Mouse (Mus musculus) intestine, postnatal 0 days (tissue): ENCODE data around the gene Wnk1. TPM values are rescaled to one million over a fixed set of nuclear protein-coding genes. Genes with fewer than 3 reads are reported as not detected.

Experiments
- ATAC-seq: fragments of 200-750 bp; cut with Nextera tagmentation; 2 replicates; pipeline ENCODE4 v1.8.0; 2017; ENCODE audit warnings: mild to moderate bottlenecking, moderate TSS enrichment, moderate library complexity
- H3K27ac ChIP-seq: fragments of 300-500 bp; sonication (generic); 2 replicates; pipeline ENCODE4 v1.5.1; 2014; ENCODE audit warnings: mild to moderate bottlenecking, low read depth, low read length, moderate library complexity
- H3K27me3 ChIP-seq: fragments of 300-500 bp; sonication (generic); replicated peaks from 2 replicates; pipeline ENCODE4 v1.6.1; 2014; ENCODE audit warnings: low read length, mixed read lengths; ENCODE audit not compliant: control insufficient read depth, insufficient read depth
- H3K36me3 ChIP-seq: fragments of 300-500 bp; sonication (generic); 2 replicates; pipeline ENCODE4 v1.6.1; 2014; ENCODE audit warnings: mild to moderate bottlenecking, moderate library complexity; ENCODE audit not compliant: control insufficient read depth, insufficient read depth
- H3K4me1 ChIP-seq: fragments of 300-500 bp; sonication (generic); replicated peaks from 2 replicates; pipeline ENCODE4 v1.6.1; 2014; ENCODE audit warnings: antibody characterized with exemption, low read length, mixed read lengths; ENCODE audit not compliant: control insufficient read depth, insufficient read depth
- H3K4me2 ChIP-seq: fragments of 300-500 bp; sonication (generic); replicated peaks from 2 replicates; pipeline ENCODE4 v1.6.1; 2014; ENCODE audit warnings: low read depth, mild to moderate bottlenecking, moderate library complexity
- H3K4me3 ChIP-seq: fragments of 300-500 bp; sonication (generic); 2 replicates; pipeline ENCODE4 v1.5.1; 2014; ENCODE audit warnings: low read depth, low read length
- H3K9ac ChIP-seq: fragments of 300-500 bp; sonication (generic); 2 replicates; pipeline ENCODE4 v1.6.1; 2014; ENCODE audit warnings: mild to moderate bottlenecking, low read depth, low read length
- H3K9me3 ChIP-seq: fragments of 300-500 bp; sonication (generic); 2 replicates; pipeline ENCODE4 v1.6.1; 2016; ENCODE audit warnings: mixed run types; ENCODE audit not compliant: control insufficient read depth
- CTCF ChIP-seq: sonication (generic); IDR thresholded peaks from 2 replicates; pipeline ENCODE4 v1.5.1; 2016; ENCODE audit warnings: low read depth, mild to moderate bottlenecking, control low read depth, antibody characterized with exemption, moderate library complexity
- WGBS: fragments of 180-500 bp; shearing (Covaris S2); extraction: QIAGEN DNeasy Blood & Tissue Kit; methylation state at CpG from one replicate; pipeline ENCODE4 v1.1.7; 2014; 5-methylcytosine and 5-hydroxymethylcytosine counted together
- polyA plus RNA-seq: library from polyadenylated mRNA; unstranded; fragments of >200 nt; fragmentation: Nextera tagmentation; extraction: Ambion mirVana; gene quantifications from 2 replicates; pipeline ENCODE4 v1.2.1, GENCODE M21; 2015

The Wnk1 gene
- polyA plus RNA-seq, 1 experiment from 2014 or later, result 36.9 TPM

DNA sequence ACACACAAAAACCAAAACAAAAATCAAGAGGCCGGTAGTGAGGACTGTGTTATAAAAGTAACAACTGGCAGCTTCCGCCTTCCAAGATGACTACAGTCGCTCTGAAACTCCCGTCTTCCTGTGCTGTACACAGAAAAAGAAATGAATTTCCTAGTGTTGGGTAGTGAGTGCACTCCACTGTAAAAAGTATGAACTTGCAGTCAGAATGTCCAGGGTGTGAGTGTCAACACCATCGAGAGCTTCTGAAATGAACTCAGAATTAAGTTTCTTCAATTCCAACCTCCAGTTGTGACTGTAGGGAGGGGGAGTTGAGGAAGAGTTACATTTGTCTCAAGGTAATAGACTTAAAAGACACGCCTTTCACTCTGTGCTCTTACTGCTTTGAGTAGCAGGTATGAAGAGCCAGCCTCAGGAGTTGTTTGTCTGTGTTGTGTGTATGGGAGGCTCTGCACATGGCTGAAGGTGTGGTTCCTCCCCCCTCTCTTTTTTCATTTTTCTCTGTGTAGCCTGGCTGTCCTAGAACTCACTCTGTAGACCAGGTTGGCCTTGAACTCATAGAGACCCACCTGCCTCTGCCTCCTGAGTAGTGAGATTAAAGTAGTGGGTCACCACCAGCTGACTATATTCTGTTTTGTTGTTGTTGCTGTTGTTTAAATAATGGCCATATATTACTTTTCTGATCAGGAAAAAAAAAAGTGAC is 43.9 kb upstream of the Wnk1 start:
- Histone ChIP-seq H3K27ac (no peak overlapping the region), H3K9me3 (no peaks in the 10 kb centered on the region), H3K27me3 (no peaks in the 10 kb centered on the region), H3K4me2 (no peak overlapping the region), H3K4me1 (no peaks in the 10 kb centered on the region), H3K36me3 (no peaks in the 10 kb centered on the region), H3K4me3 (no peak overlapping the region), H3K9ac (no peak overlapping the region)
- no peak for ATAC-seq
- 89% methylated on average over 6 of the region's 6 CpGs for WGBS
- no peak for TF ChIP-seq CTCF

DNA sequence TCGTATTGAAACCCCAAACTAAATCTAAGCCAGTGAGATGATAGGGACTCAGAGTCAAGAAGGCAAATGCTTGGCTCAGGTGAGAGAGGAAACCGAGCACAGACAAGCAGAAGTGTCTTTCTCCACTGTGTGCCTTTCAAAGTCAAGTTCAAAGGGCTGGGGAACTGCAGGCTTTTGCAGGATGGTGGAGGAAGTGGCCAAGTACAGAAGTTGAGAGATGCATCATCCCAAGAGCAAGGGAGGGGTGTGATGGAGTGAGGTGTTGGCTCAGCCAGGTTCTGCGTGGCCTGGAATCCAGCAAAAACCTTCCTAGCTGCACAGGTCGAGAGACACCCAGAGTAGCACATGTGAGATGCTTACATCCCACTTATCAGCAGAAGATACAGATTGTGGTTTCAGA is 43.0 kb upstream of the Wnk1 start:
- no peak overlapping the region for H3K4me3 ChIP-seq
- no peak overlapping the region for H3K9ac ChIP-seq
- H3K9me3 ChIP-seq, result no peaks in the 10 kb centered on the region
- no peak overlapping the region for H3K27ac ChIP-seq
- WGBS, result 78% methylated on average over 4 of the region's 4 CpGs
- no peaks in the 10 kb centered on the region for H3K36me3 ChIP-seq
- ATAC-seq, result no peak
- no peak for TF ChIP-seq CTCF
- H3K27me3 ChIP-seq, result no peaks in the 10 kb centered on the region
- H3K4me2 ChIP-seq, result no peak overlapping the region
- no peaks in the 10 kb centered on the region for H3K4me1 ChIP-seq

DNA sequence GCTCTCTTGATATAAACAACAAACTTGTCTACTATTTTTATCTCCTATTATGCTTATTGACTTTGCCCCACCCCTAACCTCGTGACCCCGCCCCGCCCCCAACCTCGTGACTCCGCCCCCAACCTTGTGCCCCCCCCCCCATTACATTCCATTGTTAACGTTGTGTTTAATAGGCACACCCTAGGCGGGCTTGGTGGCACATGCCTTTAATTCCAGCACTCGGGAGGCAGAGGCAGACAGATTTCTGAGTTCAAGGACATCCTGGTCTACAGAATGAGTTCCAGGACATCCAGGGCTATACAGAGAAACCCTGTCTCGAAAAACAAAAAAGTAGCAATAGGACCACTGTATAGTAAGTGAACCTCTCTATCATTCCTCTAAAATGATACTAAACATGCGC is 41.1 kb upstream of the Wnk1 start:
- no peaks in the 10 kb centered on the region for H3K27me3 ChIP-seq
- H3K4me2 ChIP-seq, result no peak overlapping the region
- no peak overlapping the region for H3K4me3 ChIP-seq
- no peaks in the 10 kb centered on the region for H3K9me3 ChIP-seq
- ATAC-seq, result no peak
- WGBS, result 77% methylated on average over 10 of the region's 10 CpGs
- no peak for TF ChIP-seq CTCF
- no peaks in the 10 kb centered on the region for H3K36me3 ChIP-seq
- no peak overlapping the region for H3K9ac ChIP-seq
- H3K27ac ChIP-seq, result no peak overlapping the region
- H3K4me1 ChIP-seq, result no peaks in the 10 kb centered on the region

DNA sequence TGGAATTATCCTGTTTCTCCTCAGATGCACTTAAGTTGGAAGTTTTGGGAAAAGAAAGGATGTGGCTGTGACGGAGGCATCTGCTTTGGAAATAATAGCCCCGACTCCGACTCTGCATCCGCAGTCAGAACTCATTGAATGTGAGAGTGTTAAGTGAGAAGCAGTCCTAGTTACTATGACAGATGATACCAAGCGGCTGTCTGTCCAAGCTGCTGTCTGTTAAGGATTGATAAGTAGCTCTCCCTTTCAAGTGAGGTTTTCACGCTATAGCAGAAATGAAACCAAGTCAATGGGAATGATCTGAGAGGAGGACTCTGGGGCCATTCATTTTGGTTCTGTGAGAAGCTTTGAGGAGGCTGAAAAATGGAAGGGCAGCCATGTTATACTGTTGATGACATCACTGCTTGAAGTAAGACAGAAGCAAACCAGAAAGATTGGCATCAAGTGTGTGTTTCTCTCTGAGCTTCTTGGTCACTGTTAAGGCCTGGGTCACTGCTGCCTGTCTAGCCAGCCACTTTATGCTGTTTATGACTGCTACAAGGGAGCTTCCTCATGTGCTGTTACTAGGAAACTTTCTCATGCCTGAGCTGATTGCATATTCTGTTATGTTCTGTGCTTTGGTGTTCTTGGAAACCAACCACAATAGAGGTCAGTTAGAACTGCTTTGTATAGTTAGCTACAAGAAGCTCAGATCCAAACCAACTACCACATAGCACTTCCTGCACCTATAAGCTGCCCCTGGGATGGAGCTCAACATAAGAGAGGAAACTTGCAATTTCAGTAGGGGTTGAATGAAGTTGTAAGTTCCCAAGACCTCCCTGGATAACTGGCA is 38.4 kb upstream of the Wnk1 start:
- H3K9me3 ChIP-seq, result no peaks in the 10 kb centered on the region
- no peak for TF ChIP-seq CTCF
- no peaks in the 10 kb centered on the region for H3K36me3 ChIP-seq
- H3K4me1 ChIP-seq, result no peaks in the 10 kb centered on the region
- no peak overlapping the region for H3K9ac ChIP-seq
- H3K4me2 ChIP-seq, result no peak overlapping the region
- H3K27me3 ChIP-seq, result no peaks in the 10 kb centered on the region
- ATAC-seq, result no peak
- 85% methylated on average over 6 of the region's 6 CpGs for WGBS
- no peak overlapping the region for H3K4me3 ChIP-seq
- no peak overlapping the region for H3K27ac ChIP-seq

DNA sequence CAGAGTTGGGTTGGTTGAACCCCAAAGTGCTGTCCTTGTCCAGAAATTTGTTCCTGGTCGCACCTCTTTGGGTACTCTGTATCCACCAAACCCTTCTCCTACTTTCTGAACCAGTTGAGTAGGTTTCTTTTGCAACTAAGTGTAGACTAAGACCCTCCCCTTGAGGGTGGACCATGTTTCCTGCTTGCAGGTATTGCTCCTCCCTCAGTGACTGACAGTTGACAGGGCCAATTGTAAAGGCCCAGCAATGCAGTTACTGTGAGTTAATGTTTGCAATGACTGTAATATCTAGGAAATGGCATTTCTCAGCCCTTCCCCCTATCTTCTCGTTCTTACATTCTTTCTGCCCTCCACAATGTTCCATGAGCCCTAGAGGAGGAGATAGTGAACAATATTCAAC is 34.2 kb upstream of the Wnk1 start:
- H3K4me1 ChIP-seq, result no peaks in the 10 kb centered on the region
- H3K9me3 ChIP-seq, result no peaks in the 10 kb centered on the region
- 71% methylated on average over 2 of the region's 2 CpGs for WGBS
- no peaks in the 10 kb centered on the region for H3K27me3 ChIP-seq
- H3K27ac ChIP-seq, result no peak overlapping the region
- no peak for TF ChIP-seq CTCF
- H3K9ac ChIP-seq, result no peak overlapping the region
- no peak overlapping the region for H3K4me2 ChIP-seq
- no peaks in the 10 kb centered on the region for H3K36me3 ChIP-seq
- no peak for ATAC-seq
- no peak overlapping the region for H3K4me3 ChIP-seq

DNA sequence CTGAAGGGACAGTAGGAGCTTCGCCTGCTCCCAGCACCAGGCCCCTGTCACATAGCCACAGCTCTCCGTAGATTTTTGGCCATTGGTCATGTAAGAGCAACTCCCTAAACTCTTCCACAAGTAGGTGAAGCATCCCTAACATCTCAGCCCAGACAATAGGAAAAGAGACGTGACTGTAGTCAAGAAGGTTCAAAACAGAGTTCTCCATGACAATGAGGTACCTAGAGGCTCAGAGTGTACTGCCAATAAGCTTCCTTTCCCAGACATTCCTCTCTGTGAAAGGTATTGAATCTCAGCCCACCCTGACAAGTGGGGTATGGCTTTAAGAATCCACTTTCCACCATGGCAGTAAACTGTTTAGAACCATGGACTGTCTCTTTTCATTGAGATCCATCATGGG is 31.1 kb upstream of the Wnk1 start:
- 92% methylated on average over 3 of the region's 3 CpGs for WGBS
- H3K9ac ChIP-seq, result no peak overlapping the region

More for the DNA sequence above, 31.1 kb upstream of the Wnk1 start:
- Histone ChIP-seq H3K27ac (no peak overlapping the region), H3K4me3 (no peak overlapping the region), H3K4me1 (no peaks in the 10 kb centered on the region), H3K4me2 (no peak overlapping the region), H3K27me3 (no peaks in the 10 kb centered on the region), H3K9me3 (no peaks in the 10 kb centered on the region), H3K36me3 (no peaks in the 10 kb centered on the region)
- no peak for TF ChIP-seq CTCF
- no peak for ATAC-seq
